Mouse (Mus musculus): ENCODE results near the gene Cse1l.

DNA sequence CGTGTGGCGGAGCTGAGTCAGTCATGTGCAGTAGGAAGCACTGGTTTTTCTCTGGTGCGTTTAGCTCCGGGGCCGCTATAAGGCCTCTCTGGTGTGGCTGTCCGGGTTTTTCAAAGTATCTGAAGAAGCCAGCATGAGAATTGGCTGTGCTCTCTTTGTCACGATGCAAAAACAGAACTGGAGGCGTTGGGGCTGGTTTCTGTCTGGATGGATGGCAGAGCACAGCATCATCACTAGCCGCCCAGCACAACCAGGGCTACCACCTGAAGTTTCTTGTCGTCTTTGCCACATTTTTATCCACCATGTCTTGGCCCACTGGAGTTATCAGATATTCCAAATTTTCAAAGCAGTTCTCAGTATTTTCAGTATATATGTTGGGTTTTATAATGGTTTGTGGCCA lies 43.1 kb downstream of the Cse1l start:
- no peak for TF ChIP-seq POLR2A (IDR thresholded peaks at IDR 0.05; ENCODE audit: borderline replicate concordance, extremely low read depth, insufficient read depth, insufficient read length, poor library complexity, severe bottlenecking)
- TF ChIP-seq CTCF (IDR thresholded peaks at IDR 0.05; ENCODE audit: borderline replicate concordance, extremely low read depth, insufficient read depth, insufficient read length) = no peak

Data from brain, embryonic 14.5 days (tissue).